Mouse (Mus musculus) monocyte, adult 5-6 weeks (primary cell): ENCODE data around the gene Vstm5. TPM values are rescaled to one million over a fixed set of nuclear protein-coding genes. Genes with fewer than 3 reads are reported as not detected.
"Not testable (repeated sequence)": the region's sequence is repeated elsewhere in the genome, so short reads cannot be mapped to it uniquely, and the experiment has no call there.

ENCODE experiments used
- ATAC-seq: fragments of 153-309, 156-312 bp; replicated peaks from 2 replicates; pipeline ENCODE4 v1.8.0; 2017; ENCODE audit warnings: mild to moderate bottlenecking; ENCODE audit not compliant: low TSS enrichment, insufficient number of reproducible peaks, severe bottlenecking, poor library complexity, low FRiP score
- total RNA-seq: library from RNA; stranded (forward); fragments of 200-1000, 200-491, 200-594 nt; gene quantifications from 3 replicates; pipeline ENCODE4 v1.2.3, GENCODE M21; 2017

The Vstm5 gene
- total RNA-seq, 1 experiment from 2014 or later = not detected

- no peak for ATAC-seq
Measured at GRCm38 (mm10) chr9:15252196-15252595, 13.4 kb downstream of the Vstm5 start.

GRCm38 (mm10) chr9:15254501-15254900, 15.7 kb downstream of the Vstm5 start:
- ATAC-seq = no peak

GRCm38 (mm10) chr9:15256214-15256613, 17.4 kb downstream of the Vstm5 start:
- ATAC-seq = no peak

- no peak for ATAC-seq
Measured at GRCm38 (mm10) chr9:15261980-15262379, 23.1 kb downstream of the Vstm5 start.

DNA sequence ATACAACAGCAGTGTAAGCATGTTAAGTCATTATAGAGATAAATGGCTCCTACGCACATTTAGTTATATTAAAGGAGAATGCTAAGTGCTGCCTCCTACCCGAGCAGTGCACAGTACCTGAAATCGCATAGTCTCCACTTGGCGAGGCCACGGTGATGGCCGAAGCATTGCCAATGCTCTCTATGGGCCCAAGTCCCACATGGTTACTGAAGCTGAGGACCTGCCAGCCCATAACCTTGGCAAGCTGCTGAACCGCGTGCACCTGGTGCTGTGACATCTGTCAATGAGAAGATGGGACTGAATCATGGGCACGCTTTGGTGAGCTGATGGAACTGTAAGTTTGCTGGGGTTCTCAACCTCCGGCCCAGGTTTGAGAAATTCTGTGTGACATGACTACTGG, 24.6 kb downstream of the Vstm5 start:
- ATAC-seq = no peak

DNA sequence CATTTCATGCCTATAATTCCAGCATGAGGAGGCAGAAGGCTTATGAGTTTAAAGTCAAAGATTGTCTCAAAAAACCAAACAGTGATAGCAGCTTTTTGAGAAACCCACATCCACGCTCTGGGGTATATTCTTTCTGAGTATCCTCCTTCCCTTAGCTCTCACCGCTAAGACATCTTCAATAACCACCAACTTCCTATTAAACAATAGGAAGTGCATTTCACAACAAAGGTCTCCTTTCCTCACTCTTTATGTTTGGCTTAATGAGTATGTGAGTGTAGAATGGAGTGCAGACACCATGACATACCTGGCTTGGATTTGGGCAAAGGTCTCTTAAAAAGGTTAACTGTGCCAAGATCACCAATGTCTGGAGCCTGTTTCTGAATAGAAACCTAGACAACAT, 35.1 kb downstream of the Vstm5 start:
- ATAC-seq = no peak

GRCm38 (mm10) chr9:15276855-15277254, 38.0 kb downstream of the Vstm5 start:
- no peak for ATAC-seq

GRCm38 (mm10) chr9:15278343-15278742, 39.5 kb downstream of the Vstm5 start:
- no peak for ATAC-seq

GRCm38 (mm10) chr9:15279139-15279648, 40.3 kb downstream of the Vstm5 start:
- no peak for ATAC-seq

DNA sequence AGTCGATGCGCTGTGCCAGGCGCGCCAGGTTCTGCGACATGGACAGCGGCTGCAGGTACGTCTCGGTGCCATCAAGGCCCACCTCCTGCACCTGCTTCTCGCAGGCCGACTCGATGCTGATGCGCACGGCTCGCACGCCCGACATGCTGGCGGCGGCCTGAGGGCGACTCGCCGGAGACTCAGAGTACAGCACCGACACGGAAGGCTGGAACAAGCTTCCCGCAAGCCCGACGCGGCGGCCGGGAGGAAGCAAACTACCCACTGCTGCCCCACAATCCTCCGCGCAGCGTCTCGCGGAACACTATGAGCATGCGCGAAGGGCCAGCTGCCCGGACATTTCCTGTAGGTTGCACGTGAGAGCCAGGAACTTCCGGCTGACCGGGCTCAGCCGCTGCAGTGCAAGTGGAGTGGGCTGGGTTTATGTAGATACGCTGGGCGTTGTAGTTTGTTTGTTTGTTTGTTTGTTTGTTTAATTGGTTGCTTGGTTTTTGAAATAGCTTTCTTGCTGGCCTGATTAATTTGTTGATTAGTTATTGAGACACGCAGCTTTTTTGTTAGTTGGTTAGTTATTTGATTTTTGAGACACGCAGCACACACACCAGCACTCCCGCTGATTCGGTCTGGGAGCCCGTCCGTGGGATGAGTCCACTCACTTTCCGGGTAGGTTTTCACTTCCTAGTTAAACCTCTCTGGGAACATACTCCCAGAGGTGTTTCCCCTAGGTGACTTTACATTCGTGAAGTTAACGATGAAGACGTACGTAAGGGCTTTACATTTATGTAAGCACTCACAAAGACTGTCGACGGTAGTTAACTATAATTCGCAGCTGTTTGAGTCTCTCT, 41.0 kb downstream of the Vstm5 start, which contains the start of gene Med17:
TSS of gene Med17 (minus strand) at position 283 of the 842 bp plus-strand sequence.
- ATAC-seq = peak; percentile 99

DNA sequence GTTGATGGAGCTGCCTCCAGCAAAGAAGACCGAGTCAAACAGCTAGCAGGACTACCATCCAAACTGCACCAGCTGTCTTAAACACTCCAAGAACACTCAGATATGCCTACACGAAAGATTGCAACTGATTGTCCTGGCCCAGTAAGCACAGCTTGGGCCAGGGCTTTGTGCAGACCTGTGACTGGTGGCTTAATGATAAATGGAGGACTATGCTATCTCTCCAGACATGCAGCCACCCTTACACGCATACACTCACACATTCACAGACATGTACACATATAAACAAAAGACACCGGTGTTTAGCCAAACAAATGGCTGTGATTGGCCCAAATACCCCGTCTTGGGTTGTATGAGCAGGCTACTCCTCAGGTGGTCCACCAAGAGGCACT, 41.6 kb downstream of the Vstm5 start:
- ATAC-seq = no peak

DNA sequence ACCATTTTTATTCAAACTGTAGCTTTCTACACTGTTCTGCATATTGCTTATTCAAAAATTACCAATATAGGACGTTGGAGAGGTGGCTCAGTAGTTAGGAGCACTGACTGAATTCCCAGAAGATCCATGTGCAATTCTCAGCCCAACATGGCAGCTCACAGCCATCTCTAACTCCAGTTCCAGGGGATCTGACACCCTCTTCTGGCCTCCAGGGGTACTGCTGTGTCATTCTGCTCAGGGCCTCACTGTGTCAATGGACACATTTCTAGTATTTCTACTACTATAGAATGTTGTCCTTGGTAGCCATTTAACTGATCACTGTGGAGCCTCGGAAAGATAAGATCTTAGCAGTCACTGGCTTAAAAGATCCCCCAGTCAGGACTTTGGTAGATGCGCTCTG, 46.6 kb downstream of the Vstm5 start:
- no peak for ATAC-seq

GRCm38 (mm10) chr9:15287846-15288245, 49.0 kb downstream of the Vstm5 start:
- ATAC-seq = no peak

DNA sequence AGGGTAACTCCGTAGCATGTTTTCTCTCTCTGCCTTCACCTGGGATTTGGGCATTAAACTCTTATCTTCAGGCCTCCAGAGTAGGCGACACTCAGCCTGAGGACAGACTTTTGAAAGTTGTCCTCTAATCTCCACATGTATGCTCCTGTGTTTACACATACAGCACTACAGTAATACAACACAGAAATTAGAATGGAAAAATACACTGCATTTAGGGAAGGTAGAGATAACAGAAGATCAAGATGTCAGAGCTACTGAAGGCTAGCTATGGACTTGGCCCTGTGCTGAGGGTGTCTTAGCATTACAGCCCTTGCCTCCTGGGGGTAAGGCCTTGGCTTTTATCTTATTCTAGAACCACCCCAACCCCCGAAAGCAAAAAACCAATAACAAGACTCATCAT, 49.6 kb downstream of the Vstm5 start:
- ATAC-seq = no peak

- ATAC-seq = no peak
Measured at GRCm38 (mm10) chr9:15289251-15289650, 50.4 kb downstream of the Vstm5 start.

DNA sequence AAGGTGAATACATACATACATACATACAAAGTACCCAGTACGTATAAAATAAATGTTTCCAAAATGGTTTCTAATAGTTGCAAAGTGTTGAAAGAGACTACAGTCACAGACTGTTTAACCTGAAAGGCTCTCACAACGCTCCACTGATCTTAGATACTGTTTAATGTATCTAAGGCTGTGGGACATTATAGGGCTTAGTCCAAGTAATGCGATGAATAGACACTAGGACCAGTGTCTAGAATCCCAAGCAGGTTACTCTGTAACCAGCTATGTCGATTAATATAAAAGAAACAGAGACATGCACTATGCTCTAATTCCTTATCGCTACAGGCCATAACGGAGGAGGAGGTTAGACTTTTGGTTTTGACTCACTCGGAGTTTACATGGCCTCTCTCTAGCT, 58.3 kb downstream of the Vstm5 start:
- ATAC-seq = no peak

GRCm38 (mm10) chr9:15298451-15298850, 59.6 kb downstream of the Vstm5 start:
- no peak for ATAC-seq

GRCm38 (mm10) chr9:15300056-15300455, 61.2 kb downstream of the Vstm5 start:
- no peak for ATAC-seq

- ATAC-seq = peak; percentile 68
Measured at GRCm38 (mm10) chr9:15301399-15301798, 62.6 kb downstream of the Vstm5 start.

GRCm38 (mm10) chr9:15302006-15302405, 63.2 kb downstream of the Vstm5 start:
- not testable (repeated sequence) for ATAC-seq
